Mouse (Mus musculus) limb, embryonic 10.5 days (tissue): ENCODE results near the gene Actr3. TPM values are rescaled to one million over a fixed set of nuclear protein-coding genes. Genes with fewer than 3 reads are reported as not detected.

Experiments
- DNase-seq: peaks from one replicate; pipeline ENCODE4 v3.0.0-alpha.2; 2017; ENCODE audit warnings: low spot score
- H3K27ac ChIP-seq: fragments of 300-500 bp; sonication (generic); 2 replicates; pipeline ENCODE4 v1.5.1; 2016; ENCODE audit warnings: mild to moderate bottlenecking
- H3K27me3 ChIP-seq: fragments of 300-500 bp; sonication (generic); 2 replicates; pipeline ENCODE4 v1.6.1; 2016; ENCODE audit warnings: low read depth, mild to moderate bottlenecking; ENCODE audit not compliant: poor library complexity, severe bottlenecking
- H3K36me3 ChIP-seq: fragments of 300-500 bp; sonication (generic); 2 replicates; pipeline ENCODE4 v1.6.1; 2016; ENCODE audit warnings: mild to moderate bottlenecking, moderate library complexity
- H3K4me1 ChIP-seq: fragments of 300-500 bp; sonication (generic); 2 replicates; pipeline ENCODE4 v1.6.1; 2016
- H3K4me3 ChIP-seq: fragments of 300-500 bp; sonication (generic); 2 replicates; pipeline ENCODE4 v1.5.1; 2016; ENCODE audit warnings: mild to moderate bottlenecking, moderate library complexity
- H3K9me3 ChIP-seq: fragments of 300-500 bp; sonication (generic); replicated peaks from 2 replicates; pipeline ENCODE4 v1.6.1; 2016; ENCODE audit warnings: mild to moderate bottlenecking
- WGBS: fragments of 180-500 bp; shearing (Covaris S2); methylation state at CpG from one replicate; pipeline ENCODE4 v1.1.7; 2016; 5-methylcytosine and 5-hydroxymethylcytosine counted together
- polyA plus RNA-seq: library from polyadenylated mRNA; unstranded; fragments of >200 nt; fragmentation: Nextera tagmentation; extraction: Ambion mirVana; gene quantifications from 2 replicates; pipeline ENCODE4 v1.2.1, GENCODE M21; 2016

Actr3 gene
- 230 and 231 TPM in 2 replicates for polyA plus RNA-seq

GRCm38 (mm10) chr1:125435369-125436135 is at the start of gene Actr3:
Actr3 (minus strand) TSS chr1:125435727.
- 0% methylated on average over 40 of the region's 59 CpGs for whole genome bisulfite sequencing

GRCm38 (mm10) chr1:125482459-125483287 is 47.1 kb upstream of the Actr3 start:
- 89% methylated on average over 10 of the region's 10 CpGs for WGBS
- peaks cover 10% of the 10 kb centered on the region; the same call in 1 of the 2 replicates for H3K4me1 ChIP-seq
- H3K4me3 ChIP-seq: no peak overlapping the region
- no peaks in the 10 kb centered on the region for H3K9me3 ChIP-seq
- H3K27me3 ChIP-seq: no peaks in the 10 kb centered on the region
- DNase-seq: no peak
- H3K36me3 ChIP-seq: no peaks in the 10 kb centered on the region
- no peak overlapping the region for H3K27ac ChIP-seq

More at GRCm38 (mm10) chr1:125435369-125436135, at the start of gene Actr3:
- peak; percentile 100 for DNase-seq
- Histone ChIP-seq H3K27ac (peak within 1 kb of the TSS; percentile 97), H3K4me3 (peak within 1 kb of the TSS; percentile 83), H3K9me3 (no peaks in the 10 kb centered on the region), H3K27me3 (no peaks in the 10 kb centered on the region), H3K4me1 (peaks cover 22% of the 10 kb centered on the region), H3K36me3 (no peaks in the 10 kb centered on the region)

GRCm38 (mm10) chr1:125481842-125482241 is 46.3 kb upstream of the Actr3 start:
- H3K27me3 ChIP-seq: no peaks in the 10 kb centered on the region
- no peaks in the 10 kb centered on the region for H3K36me3 ChIP-seq
- DNase-seq: no peak
- H3K27ac ChIP-seq: no peak overlapping the region
- peaks cover 13% of the 10 kb centered on the region; the same call in 1 of the 2 replicates for H3K4me1 ChIP-seq
- no peaks in the 10 kb centered on the region for H3K9me3 ChIP-seq
- H3K4me3 ChIP-seq: no peak overlapping the region

GRCm38 (mm10) chr1:125478588-125478987 is 43.1 kb upstream of the Actr3 start:
- Histone ChIP-seq H3K9me3 (no peaks in the 10 kb centered on the region), H3K36me3 (no peaks in the 10 kb centered on the region), H3K4me1 (peaks cover 13% of the 10 kb centered on the region; the same call in 1 of the 2 replicates), H3K4me3 (no peak overlapping the region), H3K27ac (no peak overlapping the region), H3K27me3 (no peaks in the 10 kb centered on the region)
- no peak for DNase-seq
- 87% methylated on average over 6 of the region's 6 CpGs for WGBS

- Histone ChIP-seq H3K27ac (no peak overlapping the region), H3K4me3 (no peak overlapping the region), H3K27me3 (no peaks in the 10 kb centered on the region), H3K4me1 (0 out of 2 replicates have a peak, but pooled peaks cover 5% of the 10 kb centered on the region), H3K9me3 (no peaks in the 10 kb centered on the region), H3K36me3 (no peaks in the 10 kb centered on the region)
- no peak for DNase-seq
- 77% methylated on average over 6 of the region's 6 CpGs for WGBS
These were observed 40.6 kb upstream of the Actr3 start for GRCm38 (mm10) chr1:125475961-125476682.

GRCm38 (mm10) chr1:125473866-125474265 is 38.3 kb upstream of the Actr3 start:
- 0 out of 2 replicates have a peak, but pooled peaks cover 5% of the 10 kb centered on the region for H3K4me1 ChIP-seq
- 92% methylated on average over 3 of the region's 3 CpGs for WGBS
- DNase-seq: no peak
- no peaks in the 10 kb centered on the region for H3K36me3 ChIP-seq
- H3K4me3 ChIP-seq: no peak overlapping the region
- no peaks in the 10 kb centered on the region for H3K27me3 ChIP-seq
- no peak overlapping the region for H3K27ac ChIP-seq
- H3K9me3 ChIP-seq: no peaks in the 10 kb centered on the region

- no peak overlapping the region for H3K27ac ChIP-seq
- no peaks in the 10 kb centered on the region for H3K9me3 ChIP-seq
- DNase-seq: no peak
- WGBS: 85% methylated on average over 4 of the region's 4 CpGs
- H3K4me1 ChIP-seq: 0 out of 2 replicates have a peak, but pooled peaks cover 5% of the 10 kb centered on the region
- H3K36me3 ChIP-seq: no peaks in the 10 kb centered on the region
- no peaks in the 10 kb centered on the region for H3K27me3 ChIP-seq
- H3K4me3 ChIP-seq: no peak overlapping the region
These were observed 37.7 kb upstream of the Actr3 start for GRCm38 (mm10) chr1:125473126-125473666.

- H3K27ac ChIP-seq: no peak overlapping the region
- no peaks in the 10 kb centered on the region for H3K36me3 ChIP-seq
These were observed 35.5 kb upstream of the Actr3 start for GRCm38 (mm10) chr1:125470805-125471648.

GRCm38 (mm10) chr1:125467936-125468335 is 32.4 kb upstream of the Actr3 start:
- WGBS: 91% methylated on average over 4 of the region's 4 CpGs
- Histone ChIP-seq H3K9me3 (no peaks in the 10 kb centered on the region), H3K27ac (no peak overlapping the region), H3K36me3 (no peaks in the 10 kb centered on the region), H3K4me1 (no peaks in the 10 kb centered on the region), H3K4me3 (no peak overlapping the region), H3K27me3 (no peaks in the 10 kb centered on the region)
- DNase-seq: no peak

More at GRCm38 (mm10) chr1:125470805-125471648, 35.5 kb upstream of the Actr3 start:
- Histone ChIP-seq H3K4me3 (no peak overlapping the region), H3K4me1 (no peaks in the 10 kb centered on the region), H3K27me3 (no peaks in the 10 kb centered on the region), H3K9me3 (no peaks in the 10 kb centered on the region)
- DNase-seq: no peak
- 87% methylated on average over 4 of the region's 4 CpGs for WGBS

- Histone ChIP-seq H3K4me1 (no peaks in the 10 kb centered on the region), H3K27ac (no peak overlapping the region), H3K4me3 (no peak overlapping the region), H3K36me3 (no peaks in the 10 kb centered on the region), H3K27me3 (no peaks in the 10 kb centered on the region), H3K9me3 (no peaks in the 10 kb centered on the region)
- 85% methylated on average over 10 of the region's 10 CpGs for WGBS
- DNase-seq: no peak
These were observed 31.2 kb upstream of the Actr3 start for GRCm38 (mm10) chr1:125466621-125467257.

- Histone ChIP-seq H3K36me3 (no peaks in the 10 kb centered on the region), H3K9me3 (no peaks in the 10 kb centered on the region), H3K27ac (no peak overlapping the region), H3K4me3 (no peak overlapping the region), H3K4me1 (no peaks in the 10 kb centered on the region), H3K27me3 (no peaks in the 10 kb centered on the region)
- 91% methylated on average over 4 of the region's 4 CpGs for WGBS
- no peak for DNase-seq
These were observed 28.5 kb upstream of the Actr3 start for GRCm38 (mm10) chr1:125464011-125464410.
